Mouse (Mus musculus): ENCODE results near the gene Tmc6. TPM values are rescaled to one million over a fixed set of nuclear protein-coding genes. Genes with fewer than 3 reads are reported as not detected.
A peak's percentile ranks its signal among the peaks of the same experiment; 100 is the strongest.

Tmc6 gene
- polyA plus RNA-seq, 1 experiment from 2014 or later = 3.9 TPM

GRCm38 (mm10) chr11:117770407-117770806, 11.6 kb downstream of the Tmc6 start:
- no peak overlapping the region for H3K9ac ChIP-seq (replicated peaks; ENCODE audit: low read depth, low read length)
- no peak overlapping the region for H3K4me3 ChIP-seq (ENCODE audit: low read depth, low read length)
- H3K27ac ChIP-seq (ENCODE audit: low read depth, low read length) = no peak overlapping the region
- 63% methylated on average over 10 of the region's 10 CpGs for WGBS
- H3K4me1 ChIP-seq (ENCODE audit: control insufficient read depth, insufficient read depth, low read length) = 0 out of 2 replicates have a peak, but pooled peaks cover 3% of the 10 kb centered on the region
- H3K36me3 ChIP-seq (ENCODE audit: control insufficient read depth, insufficient read depth, low read length) = no peaks in the 10 kb centered on the region
- no peak overlapping the region for H3K4me2 ChIP-seq (ENCODE audit: low read depth, low read length)
- ATAC-seq (ENCODE audit: low read depth) = peak; percentile 73; the same call in 1 of the 2 replicates
- no peaks in the 10 kb centered on the region for H3K27me3 ChIP-seq (ENCODE audit: control insufficient read depth, insufficient read depth, low read length)
- H3K9me3 ChIP-seq (ENCODE audit: control insufficient read depth, low read length) = no peaks in the 10 kb centered on the region

- H3K27ac ChIP-seq (ENCODE audit: low read depth, low read length) = 0 out of 2 replicates have a peak overlapping the region, but pooled peaks have one; percentile 29
- peak; percentile 22; the same call in 1 of the 2 replicates for ATAC-seq (ENCODE audit: low read depth)
- no peaks in the 10 kb centered on the region for H3K9me3 ChIP-seq (ENCODE audit: control insufficient read depth, low read length)
- WGBS = 42% methylated on average over 7 of the region's 7 CpGs
- H3K4me1 ChIP-seq (ENCODE audit: control insufficient read depth, insufficient read depth, low read length) = 0 out of 2 replicates have a peak, but pooled peaks cover 3% of the 10 kb centered on the region
- H3K36me3 ChIP-seq (ENCODE audit: control insufficient read depth, insufficient read depth, low read length) = peaks cover 5% of the 10 kb centered on the region; the same call in 1 of the 2 replicates
- H3K9ac ChIP-seq (replicated peaks; ENCODE audit: low read depth, low read length) = no peak overlapping the region
- no peak overlapping the region for H3K4me2 ChIP-seq (ENCODE audit: low read depth, low read length)
- no peak overlapping the region for H3K4me3 ChIP-seq (ENCODE audit: low read depth, low read length)
- H3K27me3 ChIP-seq (ENCODE audit: control insufficient read depth, insufficient read depth, low read length) = no peaks in the 10 kb centered on the region
Observed at GRCm38 (mm10) chr11:117769683-117770047, 12.3 kb downstream of the Tmc6 start.

DNA sequence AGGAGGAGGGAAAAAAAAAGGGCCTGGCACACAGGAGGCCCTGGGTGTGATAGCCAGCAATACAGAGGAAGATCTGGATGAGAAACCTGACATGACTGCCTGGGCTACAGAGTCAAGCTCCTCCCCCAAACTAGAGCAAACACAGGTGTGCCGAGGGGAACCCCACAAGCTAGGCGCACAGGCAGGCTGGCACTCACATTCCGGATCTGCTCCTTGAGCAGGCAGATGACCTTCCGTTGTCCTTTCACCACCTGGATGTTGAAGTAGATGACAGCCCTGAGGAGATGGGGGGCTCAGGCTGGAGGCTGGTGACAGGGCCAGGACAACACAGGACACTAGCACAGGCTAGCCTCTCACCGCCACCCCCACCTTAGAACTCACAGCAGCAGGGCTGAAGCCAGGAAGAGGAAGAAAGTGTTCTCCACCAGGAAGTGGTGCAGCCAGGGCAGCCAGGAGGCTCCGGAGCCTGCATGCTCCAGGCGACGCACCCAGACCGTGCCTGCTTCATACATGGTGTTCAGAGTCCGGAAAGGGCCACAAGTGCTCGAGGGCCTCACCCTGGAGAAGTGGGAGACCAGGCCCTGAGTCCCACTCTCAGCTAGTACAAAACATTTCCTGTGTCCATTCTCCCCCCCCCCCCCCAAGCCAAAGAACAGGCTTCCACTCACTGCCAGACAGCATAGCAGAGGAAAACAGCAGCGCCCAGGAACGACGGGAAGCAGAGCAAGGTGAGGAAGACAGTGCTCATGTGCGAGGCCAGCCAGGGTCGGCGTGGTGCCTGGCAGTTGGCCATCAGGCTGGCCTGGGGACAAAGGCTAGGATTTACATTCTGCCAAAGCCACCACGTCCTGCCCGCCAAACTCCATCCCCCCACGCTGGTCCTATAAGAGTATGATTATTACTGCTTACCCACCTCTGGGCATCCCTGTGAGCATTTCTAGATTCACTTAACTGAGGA, 13.0 kb downstream of the Tmc6 start:
- no peaks in the 10 kb centered on the region for H3K27me3 ChIP-seq (ENCODE audit: control insufficient read depth, insufficient read depth, low read length)
- 0 out of 2 replicates have a peak, but pooled peaks cover 3% of the 10 kb centered on the region for H3K4me1 ChIP-seq (ENCODE audit: control insufficient read depth, insufficient read depth, low read length)
- no peak overlapping the region for H3K9ac ChIP-seq (replicated peaks; ENCODE audit: low read depth, low read length)
- H3K4me3 ChIP-seq (ENCODE audit: low read depth, low read length) = no peak overlapping the region
- no peak overlapping the region for H3K4me2 ChIP-seq (ENCODE audit: low read depth, low read length)
- H3K36me3 ChIP-seq (ENCODE audit: control insufficient read depth, insufficient read depth, low read length) = peaks cover 10% of the 10 kb centered on the region; the same call in 1 of the 2 replicates
- no peak for ATAC-seq (ENCODE audit: low read depth)
- H3K9me3 ChIP-seq (ENCODE audit: control insufficient read depth, low read length) = no peaks in the 10 kb centered on the region
- WGBS = 65% methylated on average over 20 of the region's 20 CpGs
- H3K27ac ChIP-seq (ENCODE audit: low read depth, low read length) = 0 out of 2 replicates have a peak overlapping the region, but pooled peaks have one; percentile 28

GRCm38 (mm10) chr11:117766275-117766674, 15.7 kb downstream of the Tmc6 start:
- no peak for ATAC-seq (ENCODE audit: low read depth)
- H3K27me3 ChIP-seq (ENCODE audit: control insufficient read depth, insufficient read depth, low read length) = no peaks in the 10 kb centered on the region
- WGBS = 86% methylated on average over 3 of the region's 3 CpGs
- H3K4me3 ChIP-seq (ENCODE audit: low read depth, low read length) = no peak overlapping the region
- no peaks in the 10 kb centered on the region for H3K9me3 ChIP-seq (ENCODE audit: control insufficient read depth, low read length)
- H3K36me3 ChIP-seq (ENCODE audit: control insufficient read depth, insufficient read depth, low read length) = peaks cover 22% of the 10 kb centered on the region
- no peak overlapping the region for H3K9ac ChIP-seq (replicated peaks; ENCODE audit: low read depth, low read length)
- 0 out of 2 replicates have a peak, but pooled peaks cover 3% of the 10 kb centered on the region for H3K4me1 ChIP-seq (ENCODE audit: control insufficient read depth, insufficient read depth, low read length)
- no peak overlapping the region for H3K27ac ChIP-seq (ENCODE audit: low read depth, low read length)
- H3K4me2 ChIP-seq (ENCODE audit: low read depth, low read length) = no peak overlapping the region

DNA sequence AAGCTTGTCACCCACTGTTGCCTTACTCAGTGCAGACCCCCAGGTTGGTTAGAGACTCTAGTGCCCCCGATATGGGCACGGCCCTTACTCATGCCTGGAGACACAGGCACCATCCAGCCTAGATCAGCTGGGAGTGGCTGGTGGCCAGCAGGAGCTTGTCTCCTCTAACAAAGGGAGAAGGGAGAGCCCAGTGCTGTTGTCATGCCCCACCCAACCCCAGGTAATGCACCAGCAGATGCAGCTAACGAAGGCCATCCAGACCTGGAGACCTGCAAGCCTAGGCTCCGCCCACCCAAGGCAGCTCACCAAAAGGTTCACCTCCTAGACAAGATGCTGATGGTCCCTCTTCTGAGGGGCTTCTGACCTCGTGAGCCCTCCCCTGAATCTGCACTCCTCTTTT, 16.6 kb downstream of the Tmc6 start:
- no peak overlapping the region for H3K4me2 ChIP-seq (ENCODE audit: low read depth, low read length)
- H3K27ac ChIP-seq (ENCODE audit: low read depth, low read length) = no peak overlapping the region
- 91% methylated on average over 5 of the region's 5 CpGs for WGBS
- H3K27me3 ChIP-seq (ENCODE audit: control insufficient read depth, insufficient read depth, low read length) = no peaks in the 10 kb centered on the region
- H3K4me1 ChIP-seq (ENCODE audit: control insufficient read depth, insufficient read depth, low read length) = 0 out of 2 replicates have a peak, but pooled peaks cover 3% of the 10 kb centered on the region
- no peaks in the 10 kb centered on the region for H3K9me3 ChIP-seq (ENCODE audit: control insufficient read depth, low read length)
- peaks cover 31% of the 10 kb centered on the region for H3K36me3 ChIP-seq (ENCODE audit: control insufficient read depth, insufficient read depth, low read length)
- no peak overlapping the region for H3K9ac ChIP-seq (replicated peaks; ENCODE audit: low read depth, low read length)
- H3K4me3 ChIP-seq (ENCODE audit: low read depth, low read length) = no peak overlapping the region
- no peak for ATAC-seq (ENCODE audit: low read depth)

DNA sequence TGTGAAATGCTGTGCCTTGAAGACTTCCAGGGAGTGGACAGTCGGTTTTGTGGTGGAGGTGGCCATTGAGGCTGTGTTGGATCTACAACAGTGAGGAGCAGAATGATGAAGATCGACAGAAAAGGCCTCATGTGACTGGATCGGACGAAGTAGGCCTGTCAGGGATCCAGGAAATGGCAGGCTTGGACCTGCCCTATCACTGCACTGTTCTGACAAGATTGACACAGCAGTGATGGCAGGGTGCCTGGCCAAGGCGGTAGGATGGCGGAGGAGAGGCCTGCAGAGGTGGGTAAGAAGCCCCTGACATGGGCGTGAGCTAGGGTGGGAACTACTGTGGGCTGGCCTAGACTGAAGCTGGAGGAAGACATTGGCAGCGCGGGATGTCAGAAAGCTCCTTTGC, 17.7 kb downstream of the Tmc6 start:
- 91% methylated on average over 9 of the region's 9 CpGs for WGBS
- H3K9ac ChIP-seq (replicated peaks; ENCODE audit: low read depth, low read length) = no peak overlapping the region
- H3K4me2 ChIP-seq (ENCODE audit: low read depth, low read length) = no peak overlapping the region
- ATAC-seq (ENCODE audit: low read depth) = no peak
- H3K9me3 ChIP-seq (ENCODE audit: control insufficient read depth, low read length) = no peaks in the 10 kb centered on the region
- H3K27ac ChIP-seq (ENCODE audit: low read depth, low read length) = no peak overlapping the region
- no peaks in the 10 kb centered on the region for H3K27me3 ChIP-seq (ENCODE audit: control insufficient read depth, insufficient read depth, low read length)
- H3K4me3 ChIP-seq (ENCODE audit: low read depth, low read length) = no peak overlapping the region
- peaks cover 41% of the 10 kb centered on the region for H3K36me3 ChIP-seq (ENCODE audit: control insufficient read depth, insufficient read depth, low read length)
- H3K4me1 ChIP-seq (ENCODE audit: control insufficient read depth, insufficient read depth, low read length) = 0 out of 2 replicates have a peak, but pooled peaks cover under 1% of the 10 kb centered on the region

- WGBS = 94% methylated on average over 12 of the region's 12 CpGs
- Histone ChIP-seq H3K4me2 (ENCODE audit: low read depth, low read length) (no peak overlapping the region), H3K9me3 (ENCODE audit: control insufficient read depth, low read length) (no peaks in the 10 kb centered on the region), H3K27me3 (ENCODE audit: control insufficient read depth, insufficient read depth, low read length) (no peaks in the 10 kb centered on the region), H3K27ac (ENCODE audit: low read depth, low read length) (no peak overlapping the region), H3K9ac (replicated peaks; ENCODE audit: low read depth, low read length) (no peak overlapping the region), H3K4me3 (ENCODE audit: low read depth, low read length) (no peak overlapping the region), H3K36me3 (ENCODE audit: control insufficient read depth, insufficient read depth, low read length) (peaks cover 59% of the 10 kb centered on the region), H3K4me1 (ENCODE audit: control insufficient read depth, insufficient read depth, low read length) (no peaks in the 10 kb centered on the region)
- no peak for ATAC-seq (ENCODE audit: low read depth)
Observed at GRCm38 (mm10) chr11:117762246-117762645, 19.8 kb downstream of the Tmc6 start.

DNA sequence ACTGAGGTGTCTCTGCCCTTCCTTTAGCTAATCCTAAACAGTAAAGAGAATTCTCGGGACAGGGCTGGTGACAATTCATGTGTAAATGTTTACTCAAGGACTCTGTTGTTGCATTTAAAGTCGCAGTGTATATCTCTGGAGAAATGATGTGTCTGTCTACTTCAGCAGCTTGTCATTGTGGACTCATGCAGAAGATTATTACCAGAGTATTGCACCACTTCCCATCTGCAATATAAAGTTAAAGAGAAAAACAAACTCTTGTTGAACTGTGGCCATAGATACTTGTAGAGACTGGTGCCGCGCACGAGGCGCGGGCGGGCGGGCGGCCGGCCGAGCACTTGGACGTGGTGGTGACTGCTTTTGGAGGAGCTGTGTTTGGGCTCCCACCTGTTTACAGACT, 20.2 kb downstream of the Tmc6 start:
- WGBS = 92% methylated on average over 13 of the region's 13 CpGs

More for the DNA sequence above, 20.2 kb downstream of the Tmc6 start:
- Histone ChIP-seq H3K9me3 (ENCODE audit: control insufficient read depth, low read length) (no peaks in the 10 kb centered on the region), H3K36me3 (ENCODE audit: control insufficient read depth, insufficient read depth, low read length) (peaks cover 64% of the 10 kb centered on the region), H3K4me1 (ENCODE audit: control insufficient read depth, insufficient read depth, low read length) (no peaks in the 10 kb centered on the region), H3K9ac (replicated peaks; ENCODE audit: low read depth, low read length) (no peak overlapping the region), H3K4me2 (ENCODE audit: low read depth, low read length) (no peak overlapping the region), H3K27ac (ENCODE audit: low read depth, low read length) (no peak overlapping the region), H3K4me3 (ENCODE audit: low read depth, low read length) (no peak overlapping the region), H3K27me3 (ENCODE audit: control insufficient read depth, insufficient read depth, low read length) (no peaks in the 10 kb centered on the region)
- ATAC-seq (ENCODE audit: low read depth) = no peak
